Mouse (Mus musculus): Measurements from ENCODE around the gene Tsga13.

DNA sequence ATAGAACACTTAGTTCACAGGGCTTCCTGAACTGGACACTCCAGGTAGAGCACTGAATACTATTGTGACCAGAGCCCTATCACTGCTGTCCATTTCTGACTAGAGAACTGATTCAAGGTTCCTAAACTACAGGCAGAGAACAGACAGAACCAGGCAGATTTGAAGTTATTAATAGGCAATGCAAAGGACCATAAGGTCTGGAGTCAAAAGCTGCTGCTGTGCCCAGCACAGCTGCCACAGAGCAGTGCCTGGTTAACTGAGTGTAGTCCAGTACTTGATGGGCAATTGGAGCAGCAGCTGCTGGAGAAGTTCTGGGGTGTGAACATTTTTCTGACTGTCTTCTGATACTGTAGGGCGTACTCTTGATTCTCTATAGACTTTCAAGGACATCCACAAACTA, 48.9 kb downstream of the Tsga13 start:
- TF ChIP-seq GATA1 (IDR thresholded peaks at IDR 0.05; ENCODE audit: borderline replicate concordance, low read length) = no peak
- no peak for TF ChIP-seq CTCF (IDR thresholded peaks at IDR 0.05; ENCODE audit: low read depth, low read length)
- TF ChIP-seq POLR2AphosphoS5 (IDR thresholded peaks at IDR 0.05; ENCODE audit: insufficient replicate concordance, low read depth, low read length) = no peak
- TF ChIP-seq TAL1 (conservative IDR thresholded peaks at IDR 0.05; ENCODE audit: low read depth, low read length) = no peak
